Mouse (Mus musculus) layer of hippocampus, adult 11-12 months (tissue): ENCODE measurements at regions not wholly inside any gene's neighbourhood (a gene's known extent, or its start where the extent isn't known, plus 50 kb on each side); places are given as distances from the start of the nearest gene placed in this dataset.

Source experiments
- DNase-seq: peaks from one replicate; pipeline ENCODE4 v3.0.0; 2022; ENCODE audit warnings: low spot score

GRCm38 (mm10) chr5:15773839-15774238 is 59.8 kb upstream of the Speer4c start:
- no peak for DNase-seq

GRCm38 (mm10) chr5:15774567-15774966 is 60.5 kb upstream of the Speer4c start:
- DNase-seq = no peak

DNA sequence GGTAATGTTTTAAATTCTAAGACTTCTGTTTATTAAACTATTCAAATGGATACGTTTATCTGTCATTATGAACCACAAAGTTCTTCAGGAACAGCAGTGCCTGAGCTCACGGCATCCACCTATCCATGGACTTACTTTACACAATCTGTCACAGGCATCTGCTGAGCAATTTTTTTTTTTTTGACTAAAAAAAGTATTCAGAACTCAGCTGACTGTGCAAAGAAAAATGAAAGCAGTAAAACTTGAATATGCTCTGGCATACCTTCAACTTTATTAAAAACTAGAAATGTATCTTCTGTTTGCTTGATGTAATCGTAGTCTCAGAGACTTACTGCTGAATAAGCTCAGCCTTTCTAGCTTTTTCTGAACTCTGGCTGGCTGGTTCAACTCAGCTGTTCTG is 62.0 kb upstream of the Speer4c start:
- no peak for DNase-seq

GRCm38 (mm10) chr5:15803583-15803982 is 89.5 kb upstream of the Speer4c start:
- DNase-seq = no peak

DNA sequence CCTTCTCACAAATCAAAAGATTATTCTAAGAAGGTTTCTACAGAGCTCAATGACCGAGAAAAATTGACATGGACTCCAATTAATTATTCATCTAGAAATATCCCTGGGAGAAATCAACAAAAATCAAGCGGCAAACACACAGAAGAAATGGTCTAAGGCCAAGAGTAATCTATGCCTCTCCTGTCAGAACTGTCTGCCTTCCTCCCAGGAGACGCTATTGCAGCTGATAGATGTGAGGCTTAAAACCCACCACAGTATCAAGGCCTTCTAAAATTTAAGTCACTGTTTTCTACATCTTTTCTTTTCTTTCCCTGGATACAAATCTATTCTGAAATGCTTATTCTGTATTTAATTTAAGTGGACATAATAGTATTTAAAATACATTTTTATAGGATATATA is 102.8 kb upstream of the Speer4c start:
- DNase-seq = no peak

GRCm38 (mm10) chr5:15817366-15817765 is 103.3 kb upstream of the Speer4c start:
- DNase-seq = no peak

DNA sequence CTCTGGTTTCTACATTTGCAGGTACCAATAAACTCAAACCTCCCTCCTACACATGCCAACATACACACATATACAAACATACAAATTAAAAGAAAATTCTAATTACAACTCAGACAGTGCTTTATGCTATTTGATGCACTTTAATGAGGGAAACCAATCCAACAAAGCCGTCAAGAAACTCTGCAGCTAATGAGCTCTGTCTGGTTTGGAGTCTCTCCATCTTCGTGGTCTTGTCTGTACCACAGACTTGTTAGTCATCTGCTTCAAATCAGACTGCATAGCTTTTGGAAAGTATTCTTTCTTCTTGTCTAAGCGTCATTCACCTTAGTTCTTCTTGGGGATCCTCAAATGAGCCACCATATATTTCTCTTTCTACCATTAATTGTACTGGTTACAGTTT is 108.9 kb upstream of the Speer4c start:
- no peak for DNase-seq

DNA sequence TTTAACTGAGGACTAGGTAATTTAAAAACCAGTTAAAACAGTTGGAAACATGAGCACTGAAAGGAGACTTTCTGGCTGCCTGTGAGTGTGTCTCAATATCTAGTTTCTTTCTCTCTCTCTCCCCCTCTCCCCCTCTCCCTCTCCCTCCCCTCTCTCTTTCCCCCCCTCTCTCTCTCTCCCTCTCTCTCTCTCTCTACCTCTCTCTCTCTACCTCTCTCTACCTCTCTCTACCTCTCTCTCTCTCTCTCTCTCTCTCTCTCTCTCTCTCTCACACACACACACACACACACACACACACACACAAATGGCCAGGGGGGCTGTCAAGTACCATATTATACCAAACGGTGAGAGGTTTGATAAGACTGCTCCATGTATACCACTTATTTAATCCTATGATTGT is 103.0 kb upstream of the Cacna2d1 start:
- no peak for DNase-seq

GRCm38 (mm10) chr5:15832338-15832737 is 102.2 kb upstream of the Cacna2d1 start:
- DNase-seq = peak; percentile 50

DNA sequence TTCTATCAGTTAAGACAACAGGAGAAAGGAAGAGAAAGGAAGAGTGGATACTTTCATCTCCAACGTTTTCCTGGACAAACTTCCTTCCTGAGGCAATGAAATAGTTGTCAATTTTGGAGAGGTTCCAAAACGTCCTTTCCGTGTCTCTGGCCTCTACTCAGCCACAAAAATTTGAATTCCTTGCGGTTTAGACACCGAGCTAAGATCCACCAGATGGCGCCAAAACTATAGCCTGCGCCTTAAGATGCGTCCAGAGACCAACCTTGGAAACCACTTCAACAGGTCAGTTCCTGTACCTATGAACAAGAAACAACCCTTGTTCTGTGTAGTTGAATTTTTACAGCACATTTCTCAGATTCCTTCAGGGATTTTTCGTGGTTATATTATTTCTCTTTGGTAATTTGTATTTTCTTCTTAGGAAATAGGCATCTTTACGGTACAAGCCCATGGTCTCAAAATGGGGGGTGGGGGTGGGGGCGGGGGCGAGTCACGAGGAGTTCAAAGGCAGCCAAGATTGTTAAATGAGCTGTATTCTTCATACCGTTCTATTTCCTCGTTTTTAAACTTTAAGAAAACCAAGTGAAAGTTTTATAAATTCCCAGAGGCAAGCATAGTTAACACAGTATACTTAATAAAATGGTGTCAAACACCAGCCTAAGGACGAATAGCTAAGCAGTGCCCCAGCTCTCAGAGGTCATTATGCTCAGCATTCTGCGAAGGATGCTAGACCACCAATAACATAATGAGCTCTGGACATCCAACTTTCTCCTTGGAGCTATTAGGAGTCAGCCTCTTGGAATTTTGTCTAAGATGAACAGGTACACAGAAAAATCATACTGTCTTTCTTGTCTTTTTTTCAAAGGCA is 96.2 kb upstream of the Cacna2d1 start:
- peak; percentile 71 for DNase-seq

DNA sequence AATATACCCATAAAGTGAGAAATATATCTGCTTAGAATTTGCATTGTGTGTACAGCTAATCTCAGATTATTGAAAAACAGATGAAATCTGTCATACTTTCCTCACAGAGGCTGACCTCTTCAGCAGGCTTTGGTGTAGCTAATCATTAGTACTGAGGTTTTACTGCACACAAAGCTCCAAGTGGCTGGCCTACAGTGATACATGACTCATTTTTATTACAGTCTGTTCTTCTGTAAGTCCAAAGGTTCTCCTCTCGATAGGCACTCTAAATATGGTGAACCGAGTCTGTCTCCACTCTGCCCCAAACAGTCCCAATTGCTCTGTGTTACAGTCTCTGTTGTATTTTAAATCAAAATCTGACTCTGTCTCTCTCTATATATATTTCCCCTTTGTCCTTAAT is 87.7 kb upstream of the Cacna2d1 start:
- DNase-seq = no peak

GRCm38 (mm10) chr5:15849520-15849919 is 85.0 kb upstream of the Cacna2d1 start:
- DNase-seq = no peak

DNA sequence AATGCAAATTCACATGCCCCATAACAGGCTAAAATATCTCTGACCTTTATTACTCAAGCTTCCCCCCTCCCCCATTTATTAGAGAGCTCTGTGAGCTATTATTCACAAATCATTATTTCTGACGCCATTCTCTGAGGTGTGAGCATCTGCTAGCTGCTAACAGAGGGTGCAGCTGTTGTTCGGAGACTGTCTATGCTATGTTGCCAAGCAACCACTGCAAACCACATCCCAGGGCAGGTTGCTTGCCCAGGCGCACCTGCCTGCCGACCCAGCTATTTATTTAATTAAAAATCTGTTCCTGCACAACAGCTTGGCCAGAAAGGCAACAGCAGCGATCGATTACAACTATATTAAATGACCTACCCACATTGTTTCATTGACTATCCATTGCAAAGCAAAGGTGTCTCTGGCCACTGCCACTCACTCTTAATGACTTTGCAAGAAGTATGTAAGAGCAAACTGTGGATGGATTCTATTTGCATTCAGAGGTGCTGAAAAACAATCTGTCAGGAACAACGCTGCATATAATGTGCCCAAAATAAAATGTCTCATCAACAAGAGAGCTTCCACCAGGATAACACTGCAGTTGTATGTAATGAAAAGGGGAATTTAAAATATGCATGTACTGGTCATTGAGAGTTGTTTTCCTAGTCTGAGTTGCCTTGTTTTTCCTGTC is 84.2 kb upstream of the Cacna2d1 start:
- DNase-seq = peak; percentile 11

DNA sequence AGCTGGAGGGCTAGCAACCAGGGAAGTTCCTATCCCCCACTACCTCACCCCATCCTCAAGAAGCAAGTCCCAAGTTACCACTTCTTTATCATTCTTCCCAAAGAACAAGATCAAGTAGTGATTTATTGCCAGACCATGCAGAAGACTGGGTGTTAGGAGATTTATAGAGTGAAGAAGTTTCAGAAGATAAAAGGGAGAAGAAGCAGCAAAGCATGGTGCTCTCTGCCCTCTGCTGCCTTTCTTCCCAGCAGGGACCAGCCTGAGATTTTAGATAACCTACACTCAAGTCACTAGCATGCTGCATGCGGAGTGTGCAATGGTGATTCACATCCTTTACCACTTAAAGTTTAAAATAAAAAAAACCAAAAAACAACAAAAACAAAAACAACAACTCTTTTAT is 79.7 kb upstream of the Cacna2d1 start:
- DNase-seq = no peak

DNA sequence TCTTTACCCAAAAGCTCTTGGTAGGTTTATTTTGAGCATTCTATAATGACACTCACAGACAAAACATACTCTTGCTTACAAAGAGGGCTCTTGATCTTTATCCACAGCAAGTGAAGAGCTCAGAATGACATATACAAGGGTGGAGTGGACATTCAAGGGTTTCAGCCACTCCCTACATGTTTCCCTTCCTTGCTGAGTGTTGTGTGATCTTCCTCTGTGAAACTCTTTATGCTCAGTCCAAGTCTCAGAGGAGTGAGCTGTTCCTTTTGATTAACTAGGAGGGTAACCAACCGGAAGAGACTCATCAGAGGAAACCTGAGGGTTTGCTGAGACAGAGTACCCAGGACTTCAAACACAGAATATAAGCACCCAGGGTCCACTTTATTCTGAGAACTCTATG is 77.5 kb upstream of the Cacna2d1 start:
- DNase-seq = no peak

DNA sequence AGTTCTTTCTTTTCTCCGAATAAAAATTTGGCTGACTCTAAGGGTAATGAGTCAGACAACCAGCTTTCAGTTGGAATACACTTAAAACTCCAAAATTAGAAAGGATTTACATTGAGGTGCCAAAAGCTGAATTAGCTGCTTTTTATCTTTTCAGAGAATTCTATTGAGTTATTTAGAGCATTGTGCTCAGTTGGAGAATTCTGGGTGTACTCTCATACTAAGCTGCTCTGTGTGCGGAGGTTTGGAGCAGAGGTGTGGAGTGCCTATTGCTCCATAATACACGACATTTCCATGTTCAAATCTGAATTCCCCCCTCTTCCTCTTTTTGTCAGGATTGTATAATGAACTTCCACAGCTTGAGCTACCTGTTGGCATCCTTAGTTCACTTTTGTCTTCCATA is 60.4 kb upstream of the Cacna2d1 start:
- DNase-seq = no peak

DNA sequence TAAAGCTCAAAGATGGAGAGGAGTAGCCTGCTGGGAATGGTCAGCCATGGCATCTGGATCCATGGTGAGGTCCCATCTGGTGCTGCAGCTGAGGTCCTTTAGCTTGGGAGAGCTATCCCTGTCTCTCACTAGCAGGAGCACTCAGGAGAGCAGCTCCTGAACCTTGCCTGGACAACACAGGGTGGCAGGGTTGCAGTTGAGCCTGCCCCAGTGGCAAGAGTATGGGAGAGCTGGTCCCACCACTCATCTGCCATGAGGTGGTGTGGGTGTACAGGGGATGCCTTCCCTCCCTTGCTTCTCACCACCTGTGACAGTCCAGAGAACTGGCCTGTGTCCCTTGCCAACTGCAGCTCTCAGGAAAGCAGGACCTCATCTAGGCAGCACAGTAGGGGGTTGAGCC is 51.5 kb upstream of the Cacna2d1 start:
- no peak for DNase-seq
